Mouse (Mus musculus): Measurements from ENCODE around the gene C1qb. TPM values are rescaled to one million over a fixed set of nuclear protein-coding genes. Genes with fewer than 3 reads are reported as not detected.

Gene C1qb
- total RNA-seq, 2 experiments from 2014 or later: 43.5 to 77.2 TPM

DNA sequence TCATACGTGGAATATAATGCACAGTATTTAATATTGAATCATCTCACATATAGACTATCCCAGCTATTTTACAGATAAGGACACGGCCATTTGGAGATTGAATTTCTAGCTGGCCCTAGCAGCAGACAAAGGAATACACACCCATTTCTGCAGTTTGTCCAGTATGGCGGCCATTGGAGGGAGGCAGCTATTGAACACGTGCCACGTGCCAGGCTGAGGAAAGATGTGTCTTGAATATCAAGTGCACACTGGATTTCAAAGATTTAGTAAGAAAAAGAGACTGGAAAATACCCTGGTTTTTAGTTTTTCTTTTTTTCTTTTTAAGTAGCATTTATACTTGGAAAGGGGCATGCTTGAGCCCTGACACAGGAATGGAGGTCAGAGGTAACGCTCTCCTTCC is 38.8 kb downstream of the C1qb start:
- no peak for DNase-seq

DNA sequence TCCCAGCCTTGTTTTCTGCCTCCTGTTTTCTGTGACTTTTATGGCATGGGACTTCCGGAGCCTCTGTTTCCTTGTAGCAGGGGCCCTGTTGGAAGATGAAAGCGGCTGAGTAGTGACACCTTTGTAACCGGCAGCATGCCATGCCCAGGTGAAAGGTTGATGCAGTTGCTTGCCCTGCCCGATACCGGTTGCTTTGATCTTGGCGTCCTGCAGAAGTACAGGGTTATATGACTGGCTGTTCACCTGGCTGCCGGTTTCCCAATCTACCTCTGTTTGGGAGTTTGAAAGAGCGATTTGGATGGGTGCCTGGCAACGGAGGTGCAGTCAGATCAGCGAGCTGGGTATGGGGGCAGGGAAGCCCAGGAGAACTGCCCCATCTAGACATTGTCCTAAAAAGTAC is 43.2 kb downstream of the C1qb start:
- no peak for DNase-seq

DNA sequence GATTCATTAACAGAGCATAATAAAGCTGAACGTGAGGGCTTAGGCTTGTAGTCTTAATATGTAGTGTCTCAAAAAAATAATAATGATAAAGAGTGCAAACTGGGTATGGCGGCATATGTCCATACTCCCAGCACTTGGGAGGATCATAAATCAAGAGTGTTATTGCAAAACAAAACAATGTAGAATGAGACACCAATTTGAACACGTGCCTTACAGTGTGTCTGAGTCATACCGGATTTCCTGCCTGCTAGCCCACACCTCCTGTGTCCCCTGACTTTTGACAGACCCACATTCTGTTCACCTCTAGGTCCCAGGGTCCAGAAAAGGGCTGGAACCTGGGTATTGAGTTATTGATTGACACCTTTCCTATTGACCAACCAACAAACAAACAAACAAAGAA is 44.0 kb downstream of the C1qb start:
- DNase-seq: no peak

- DNase-seq: peak; percentile 83 to 85
Observed at GRCm38 (mm10) chr4:136841056-136841455, 44.9 kb downstream of the C1qb start.

DNA sequence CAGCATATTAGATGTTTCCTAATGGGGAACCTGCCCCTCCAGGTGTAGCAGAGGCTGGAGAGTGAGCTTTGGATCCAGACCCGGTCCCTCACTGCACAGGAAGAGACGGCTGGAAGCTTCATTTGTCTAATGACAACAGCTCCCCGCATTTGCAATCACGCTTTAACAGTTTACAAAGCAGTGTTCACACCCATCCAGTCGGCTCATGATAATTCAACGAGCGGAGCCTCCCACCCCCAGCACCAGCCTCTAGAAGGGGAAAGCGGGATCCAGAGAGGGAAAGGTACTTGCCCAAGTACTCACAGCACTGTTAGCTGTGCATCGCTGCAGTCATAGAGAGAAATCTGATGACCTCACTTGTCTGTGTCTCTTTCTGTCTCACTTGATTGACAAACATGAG is 47.5 kb downstream of the C1qb start:
- DNase-seq: no peak

- DNase-seq: no peak
Observed at GRCm38 (mm10) chr4:136838026-136838425, 48.0 kb downstream of the C1qb start.

- no peak for DNase-seq
Observed at GRCm38 (mm10) chr4:136836387-136836931, 49.5 kb downstream of the C1qb start.

- DNase-seq: peak; percentile 82 to 88
Observed at GRCm38 (mm10) chr4:136835621-136836386, 50.2 kb downstream of the C1qb start, which contains the start of gene Ephb2. TSS of gene Ephb2 (minus strand) at chr4:136835988.

DNA sequence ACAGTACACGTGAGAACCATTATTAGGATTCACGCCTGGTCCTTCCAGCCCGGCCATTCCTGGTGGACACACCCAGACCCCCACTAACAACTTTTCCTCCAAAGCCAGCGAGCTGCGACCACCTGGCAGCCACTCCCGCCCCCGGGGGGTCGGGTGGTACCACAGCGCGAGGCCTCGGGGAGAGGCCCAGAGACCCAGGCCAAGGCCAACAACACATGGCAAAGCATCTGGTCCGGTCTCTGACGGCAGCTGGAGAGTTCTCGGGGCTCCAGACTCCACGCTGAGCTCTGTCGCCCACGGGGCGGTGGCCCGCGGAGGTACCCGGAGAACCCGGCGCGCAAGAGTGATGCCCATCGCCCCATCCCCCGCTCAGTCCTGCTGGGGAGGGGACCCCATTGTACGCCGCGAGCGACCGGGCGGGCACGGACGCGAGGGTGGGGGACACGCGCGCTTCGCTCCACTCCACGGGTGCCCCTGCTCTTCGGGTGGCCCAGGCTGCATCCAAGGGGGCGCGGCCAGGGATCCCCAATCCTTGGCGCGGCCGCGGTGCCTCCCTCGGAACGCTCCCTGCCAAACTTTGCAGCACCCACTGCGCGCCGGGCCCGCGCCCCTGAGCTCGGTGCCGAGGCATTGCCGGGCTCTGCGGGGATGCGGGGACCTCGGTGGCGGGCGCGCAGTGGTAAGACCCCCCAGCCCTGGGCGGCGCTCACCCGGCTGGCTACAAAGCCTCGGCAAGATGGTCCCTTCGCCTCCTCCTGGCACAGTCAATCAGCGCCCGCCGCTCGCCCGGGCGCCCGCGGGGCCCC is 51.0 kb downstream of the C1qb start:
- peak; percentile 47 to 48 for DNase-seq

GRCm38 (mm10) chr4:136834439-136834814 is 51.6 kb downstream of the C1qb start:
- DNase-seq: no peak

- no peak for DNase-seq
Observed at GRCm38 (mm10) chr4:136833619-136834351, 52.2 kb downstream of the C1qb start.

DNA sequence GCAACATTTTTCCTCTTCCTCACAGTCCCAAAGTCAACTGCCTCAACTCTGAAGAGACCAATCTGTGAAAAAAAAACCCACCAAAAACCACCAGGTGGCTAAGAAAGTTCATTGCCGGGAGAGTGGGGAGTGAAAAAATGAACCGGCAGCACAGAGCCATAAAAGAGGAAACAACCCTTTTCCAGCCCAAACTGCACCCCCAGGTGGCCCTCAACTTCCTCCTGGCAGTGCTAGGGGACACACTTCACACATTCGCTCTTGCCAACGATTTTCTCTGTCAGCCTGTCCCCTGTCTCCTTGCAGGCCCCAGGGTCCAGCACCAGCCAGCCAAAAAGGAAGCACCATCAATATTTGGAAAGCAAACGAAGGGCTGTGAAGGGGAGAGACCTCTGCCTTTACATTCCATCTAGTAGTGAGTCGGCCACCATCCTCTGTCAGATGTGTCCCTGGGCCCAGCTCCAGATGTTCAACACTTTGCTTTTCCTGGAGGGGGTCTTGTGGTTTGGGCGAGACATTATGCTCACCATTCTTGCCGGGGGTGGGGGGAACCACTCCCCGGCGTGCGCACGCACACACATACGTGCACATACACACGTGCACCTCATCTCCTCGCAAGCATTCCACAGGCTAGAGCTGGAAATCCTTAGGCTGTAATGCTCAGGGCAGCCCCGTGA is 53.3 kb downstream of the C1qb start:
- no peak for DNase-seq

GRCm38 (mm10) chr4:136830272-136830823 is 55.6 kb downstream of the C1qb start:
- no peak for DNase-seq

Other genes with a start within 250 kb of the C1qb start
- gene Ephb2, start 50.2 kb downstream of the C1qb start, total RNA-seq (2021): 10 to 100 TPM; 18.7 to 19.8 TPM
- 10 to 100 TPM; 30.6 to 58.1 TPM for gene C1qc, start 6.9 kb upstream of the C1qb start, total RNA-seq (2021)
- 10 to 100 TPM; 44.1 to 72.9 TPM for gene C1qa, start 12.6 kb upstream of the C1qb start, total RNA-seq (2021)
- under 1 TPM; 0.10 to 0.23 TPM for gene Epha8, start 70.6 kb upstream of the C1qb start, total RNA-seq (2021)
- 10 to 100 TPM in 1 of 2 experiments, 1 to 10 TPM in 1; 7.9 to 14.0 TPM for gene Zbtb40, start 162.6 kb upstream of the C1qb start, total RNA-seq (2021)